Mouse (Mus musculus) adrenal gland (tissue): Measurements from ENCODE around the gene Zswim4.
"Not testable (repeated sequence)": the region's sequence is repeated elsewhere in the genome, so short reads cannot be mapped to it uniquely, and the experiment has no call there.

Source experiments
- intact Hi-C: fragments of 180-260 bp; cut with DNase I; formaldehyde crosslinking; loops from one replicate; pipeline ENCODE4 v1.15.1; 2025
- long read RNA-seq, 2 experiments: library from polyadenylated mRNA; unstranded; transcript quantifications; one replicate each; pipeline ENCODE4 v2.0.0; 2020; ENCODE audit warnings: borderline replicate concordance in 1 of 2; ENCODE audit not compliant: insufficient replicate concordance in 1 of 2

Zswim4 gene
- long read RNA-seq, experiment 1, full-length matches to known transcripts: 1 of 7 reads
- long read RNA-seq, experiment 1, partial matches to known transcripts: 0 of 7 reads
- long read RNA-seq, experiment 1, other reads (novel, unspliced or antisense): 6 of 7 reads
- long read RNA-seq, experiment 2, full-length matches to known transcripts: 1 of 6 reads
- long read RNA-seq, experiment 2, partial matches to known transcripts: 2 of 6 reads
- long read RNA-seq, experiment 2, other reads (novel, unspliced or antisense): 3 of 6 reads

DNA sequence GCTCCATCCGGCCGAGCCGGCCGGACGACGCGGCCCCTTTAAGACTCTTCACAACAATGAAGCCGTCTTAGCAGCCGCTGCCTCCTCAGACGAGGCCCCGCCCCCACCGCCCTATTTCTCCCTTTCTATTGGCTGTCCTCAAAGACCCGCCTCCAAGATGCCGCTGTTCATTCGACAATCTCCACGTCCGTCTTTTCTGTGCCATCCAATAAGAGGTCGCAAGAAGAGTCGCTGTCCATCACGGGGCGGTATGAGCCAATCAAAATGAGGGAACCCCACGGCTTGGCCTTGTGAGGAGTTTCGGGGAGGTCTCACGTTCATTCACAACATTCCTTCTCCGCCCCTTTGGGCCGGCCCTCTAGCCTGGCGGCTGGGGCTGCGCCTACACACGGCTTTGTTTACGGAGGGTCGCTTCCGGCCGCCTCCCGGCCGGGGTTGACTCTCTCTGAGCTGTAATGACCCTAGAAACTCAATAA lies at the start of gene Zswim4:
Zswim4 (minus strand) TSS at position 58 of the 476 bp plus-strand sequence.
- intact Hi-C loops: loop anchor here (1.0 kb wide), 1 partner anchor 12 kb away; the partner anchor contains the start of gene D8Ertd738e

GRCm38 (mm10) chr8:84285665-84286064 lies 48.8 kb upstream of the Zswim4 start:
- intact Hi-C loops: not testable (repeated sequence)

DNA sequence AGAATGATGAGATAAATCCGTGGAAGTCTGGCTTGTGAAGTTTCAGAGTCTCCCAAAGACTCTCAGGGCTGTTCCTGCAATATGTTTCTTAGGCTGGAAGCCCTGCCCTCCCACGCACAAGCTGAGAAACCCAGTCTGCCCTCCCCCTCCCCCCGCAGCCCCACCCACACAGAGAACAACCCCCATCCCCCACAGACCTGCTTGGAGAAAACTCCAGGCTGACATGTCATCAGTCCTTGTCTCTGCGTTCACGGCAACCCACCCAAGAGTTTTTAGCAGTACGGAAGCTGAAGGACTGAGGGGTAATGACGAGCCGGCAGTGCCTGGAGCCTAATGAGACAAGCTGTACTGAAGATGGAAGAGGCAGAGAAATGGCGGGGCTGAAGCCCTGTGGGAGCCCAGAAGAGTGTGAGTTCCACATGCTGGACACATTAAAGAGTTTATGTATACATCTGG lies 47.8 kb upstream of the Zswim4 start:
- intact Hi-C loops: loop anchor here (5.0 kb wide), 1 partner anchor 97 kb away; the partner anchor contains the start of gene Nanos3

- intact Hi-C loops: loop anchor here (5.0 kb wide), 1 partner anchor 93 kb away; the partner anchor contains the start of gene Nanos3
Observed at GRCm38 (mm10) chr8:84280777-84281176, 43.9 kb upstream of the Zswim4 start.

DNA sequence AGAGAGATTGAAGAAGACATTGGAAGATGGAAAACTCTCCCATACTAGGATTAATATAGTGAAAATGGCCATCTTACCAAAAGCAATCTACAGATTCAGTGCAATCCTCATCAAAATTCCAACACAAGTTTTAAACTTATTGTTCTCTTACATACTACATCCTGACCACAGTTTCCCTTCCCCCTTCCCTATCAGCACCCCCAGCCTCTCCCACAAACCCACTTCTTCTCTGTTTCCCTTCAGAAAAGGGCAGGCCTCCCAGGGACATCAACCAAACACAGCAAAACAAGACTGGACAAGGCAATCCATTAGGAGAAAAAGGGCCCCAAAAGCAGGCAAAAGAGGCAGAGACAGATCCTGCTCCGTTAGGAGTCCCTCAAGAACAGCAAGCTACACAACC lies 39.6 kb upstream of the Zswim4 start:
- intact Hi-C loops: no loop called here

- intact Hi-C loops: no loop called here
Observed at GRCm38 (mm10) chr8:84273968-84274367, 37.1 kb upstream of the Zswim4 start.

DNA sequence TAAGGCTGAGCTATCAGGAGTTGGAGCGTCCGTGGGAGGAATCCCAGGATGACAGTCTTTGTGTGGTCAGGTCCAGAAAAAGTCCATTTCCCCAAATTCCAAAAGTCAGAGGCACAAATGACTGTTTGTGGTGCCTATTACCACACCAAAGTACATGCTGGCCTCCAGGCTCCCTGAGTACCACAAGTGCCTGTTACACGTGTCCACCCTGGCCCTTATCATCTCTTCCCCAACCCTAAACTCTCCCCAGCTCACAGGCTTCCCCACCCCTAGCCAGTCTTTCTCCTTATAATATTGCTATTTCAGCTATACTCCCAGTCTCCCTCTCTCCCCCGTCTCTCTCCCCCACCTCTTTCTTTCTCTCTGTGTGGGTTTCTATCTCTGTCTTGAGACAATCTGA lies 35.4 kb upstream of the Zswim4 start:
- intact Hi-C loops: no loop called here

GRCm38 (mm10) chr8:84269950-84270773 lies 33.3 kb upstream of the Zswim4 start, which contains the start of gene Ccdc130:
Ccdc130 (minus strand) TSS chr8:84270380.
- intact Hi-C loops: no loop called here

DNA sequence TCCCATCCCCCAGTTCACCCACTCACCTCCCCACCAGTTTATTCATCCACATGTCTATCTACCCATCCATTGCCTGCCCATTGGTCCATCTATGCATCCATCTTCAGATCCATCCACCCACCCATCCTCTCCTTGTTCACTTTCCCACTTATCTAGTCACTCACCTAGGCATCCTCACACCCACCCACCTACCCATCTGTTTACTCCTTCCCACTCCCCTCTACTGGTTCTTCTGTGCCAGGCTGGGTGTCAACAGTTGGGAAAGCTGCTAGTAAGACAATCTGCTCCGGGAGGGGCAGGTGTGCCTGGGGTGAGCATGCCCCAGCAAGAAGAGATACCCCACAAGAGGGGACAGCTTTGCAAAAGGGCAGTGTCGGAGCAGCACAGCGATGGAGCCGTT lies 24.2 kb upstream of the Zswim4 start:
- intact Hi-C loops: no loop called here

DNA sequence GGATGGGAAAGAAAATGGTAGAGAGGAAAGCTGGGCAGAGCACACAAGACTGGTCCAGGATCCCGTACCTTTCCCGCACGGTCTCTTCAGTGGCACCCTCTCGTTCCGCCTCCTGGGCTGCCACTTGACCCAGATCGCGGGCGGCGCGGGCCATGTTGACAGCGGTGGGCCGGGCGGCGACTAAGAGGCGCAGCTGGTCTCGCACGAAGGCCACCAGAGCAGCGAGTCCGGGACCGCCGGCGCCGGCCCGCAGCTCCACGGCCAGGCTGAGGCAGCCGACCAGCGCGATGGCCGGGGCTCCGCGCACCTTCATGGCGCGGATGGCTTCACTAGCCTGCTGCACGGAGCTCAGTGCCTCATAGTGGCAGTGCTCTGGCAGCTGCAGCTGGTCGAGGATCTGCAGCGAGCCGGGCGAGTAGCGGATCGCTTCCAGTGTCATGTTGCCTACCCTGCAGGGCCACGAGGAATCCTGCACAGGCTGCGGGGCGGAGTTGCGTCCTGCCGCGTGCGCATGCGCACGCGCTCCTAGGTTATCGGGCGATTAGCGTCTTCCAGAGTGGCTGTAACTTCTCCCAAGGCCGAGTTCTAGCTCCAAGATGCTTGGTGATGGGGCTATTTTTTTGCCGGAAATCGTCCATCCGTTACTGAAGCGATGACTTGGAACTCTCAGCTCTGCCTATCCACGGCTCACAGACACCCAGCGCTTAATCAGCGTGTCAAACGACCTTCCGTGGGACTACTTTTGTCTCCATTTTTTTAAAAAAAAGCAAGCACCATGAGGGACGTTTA lies 20.2 kb upstream of the Zswim4 start, which contains the start of gene Mri1:
Mri1 (minus strand) TSS at position 505 of the 789 bp plus-strand sequence.
- intact Hi-C loops: loop anchor here (10.0 kb wide), 1 partner anchor 62 kb away; no protein-coding TSS in a partner anchor

GRCm38 (mm10) chr8:84256458-84256821 lies 19.6 kb upstream of the Zswim4 start:
- intact Hi-C loops: loop anchor here (10.0 kb wide), 1 partner anchor 62 kb away; no protein-coding TSS in a partner anchor

DNA sequence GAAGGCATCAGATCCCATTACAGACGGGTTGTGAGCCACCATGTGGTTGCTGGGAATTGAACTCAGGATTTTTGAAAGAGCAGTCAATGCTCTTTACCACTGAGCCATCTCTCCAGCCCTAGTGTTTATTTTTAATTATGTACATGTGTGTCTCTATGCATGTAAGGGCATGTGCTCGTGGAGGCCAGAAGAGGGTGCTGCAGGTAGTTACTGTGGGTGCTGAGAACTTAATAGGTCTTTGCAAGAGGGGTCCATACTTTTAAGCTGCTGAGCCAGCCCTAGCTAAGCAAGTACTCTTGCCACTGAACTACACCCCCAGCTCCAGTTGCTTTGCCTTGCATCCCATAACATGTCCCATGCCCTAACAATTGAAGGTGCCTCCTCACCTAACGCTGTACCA lies 19.0 kb upstream of the Zswim4 start:
- intact Hi-C loops: loop anchor here (10.0 kb wide), 1 partner anchor 61 kb away; no protein-coding TSS in a partner anchor

DNA sequence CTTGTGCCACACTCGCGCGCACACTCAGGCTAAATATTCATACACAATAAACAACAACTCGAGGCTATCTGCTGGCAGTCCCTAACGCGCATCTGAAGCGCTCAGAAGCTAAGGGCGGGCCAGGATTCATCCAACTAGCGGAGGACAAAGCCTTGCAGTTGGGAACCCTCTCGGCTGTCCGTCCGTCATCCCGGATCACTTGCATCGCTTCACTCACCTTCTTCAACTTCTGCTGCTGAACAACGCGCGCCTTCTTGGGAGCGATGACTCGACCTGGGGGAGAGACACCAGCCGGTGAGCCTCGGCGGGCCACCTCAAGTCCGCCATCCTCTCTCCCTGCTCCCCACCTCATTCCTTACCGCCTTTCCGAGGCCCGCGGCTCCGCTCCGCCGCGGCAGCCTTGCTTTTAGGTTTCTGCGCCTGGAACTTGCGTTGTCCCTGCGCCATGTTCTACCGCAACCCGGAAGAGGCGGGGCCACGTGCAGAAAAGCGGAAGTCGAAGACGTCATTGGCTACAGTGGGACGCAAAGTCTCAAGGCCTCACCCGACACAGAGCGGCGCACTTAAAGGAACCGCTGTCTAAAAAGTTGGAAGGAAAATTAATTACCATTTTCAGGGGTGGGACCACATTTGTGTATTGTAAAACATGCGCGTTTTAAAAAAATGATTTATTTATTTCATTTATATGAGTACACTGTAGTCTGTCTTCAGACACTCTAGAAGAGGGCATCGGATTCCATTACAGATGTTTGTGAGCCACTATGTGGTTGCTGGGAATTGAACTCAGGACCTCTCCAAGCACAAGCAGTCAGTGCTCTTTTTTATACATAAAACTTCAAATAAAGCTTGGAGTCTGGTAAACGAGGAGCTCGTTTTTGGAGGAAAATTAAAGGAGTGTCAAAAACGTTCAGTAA lies 12.7 kb upstream of the Zswim4 start, which contains the start of gene D8Ertd738e:
D8Ertd738e (minus strand) TSS at position 463 of the 914 bp plus-strand sequence.
- intact Hi-C loops: loop anchor here (1.0 to 10.0 kb wide), 2 partner anchors 12 to 55 kb away; partner anchors contain the start of gene Zswim4

DNA sequence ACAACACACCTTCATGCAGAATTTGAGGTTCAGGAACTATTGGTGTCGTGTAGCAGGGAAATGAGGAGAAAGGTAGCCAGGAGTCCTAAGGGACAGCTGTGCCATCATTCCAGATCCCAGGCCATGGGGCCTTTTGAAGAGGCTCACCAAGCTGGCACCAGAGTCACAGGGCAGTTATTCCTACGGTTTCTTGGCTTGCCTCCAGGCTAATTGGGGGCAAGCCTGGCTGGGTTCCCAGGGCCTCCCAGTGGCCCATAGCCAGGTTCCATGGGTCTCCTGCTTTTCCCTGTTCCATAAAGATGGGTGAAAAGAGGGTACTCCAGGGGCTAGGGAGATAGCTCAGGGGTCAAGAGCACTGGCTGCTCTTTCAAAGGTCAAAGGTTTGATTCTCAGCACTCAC lies 5.0 kb upstream of the Zswim4 start:
- intact Hi-C loops: no loop called here

GRCm38 (mm10) chr8:84241167-84241566 lies 4.3 kb upstream of the Zswim4 start:
- intact Hi-C loops: no loop called here

DNA sequence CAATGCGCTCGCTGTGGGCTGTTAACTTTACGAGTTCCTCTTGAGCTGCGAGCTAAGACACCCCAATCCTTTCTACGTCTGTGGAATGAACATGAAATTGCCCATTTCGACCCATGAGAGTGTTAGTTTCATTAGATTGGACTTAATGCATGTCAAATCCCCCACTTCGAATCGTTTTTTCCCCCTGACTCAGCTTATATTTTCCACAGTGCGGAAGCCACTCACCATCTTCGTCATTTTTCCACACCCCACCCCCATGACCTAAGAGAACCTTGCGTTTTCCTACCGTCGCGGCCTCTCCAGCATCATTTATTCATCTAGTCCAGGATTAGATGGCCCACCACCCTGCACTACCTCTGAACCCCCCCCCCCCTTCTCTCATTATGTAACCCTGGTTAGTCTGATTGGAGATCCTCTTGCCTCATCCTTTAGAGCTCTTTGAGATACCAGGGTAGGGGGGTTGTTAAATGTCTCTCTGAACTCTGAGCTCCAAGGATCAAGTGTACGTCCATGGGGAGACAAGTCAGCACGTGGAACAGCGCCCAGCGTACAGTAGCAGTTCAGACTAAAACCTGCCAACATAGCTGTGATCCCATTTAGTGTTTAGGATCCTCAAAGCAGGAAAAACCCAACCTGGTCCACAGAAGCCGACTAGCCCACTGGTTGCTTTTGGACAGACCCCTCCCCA lies 831 bp upstream of the Zswim4 start:
- intact Hi-C loops: loop anchor here (1.0 kb wide), 1 partner anchor 12 kb away; the partner anchor contains the start of gene D8Ertd738e

GRCm38 (mm10) chr8:84236410-84236997 lies 351 bp downstream of the Zswim4 start:
- intact Hi-C loops: no loop called here

DNA sequence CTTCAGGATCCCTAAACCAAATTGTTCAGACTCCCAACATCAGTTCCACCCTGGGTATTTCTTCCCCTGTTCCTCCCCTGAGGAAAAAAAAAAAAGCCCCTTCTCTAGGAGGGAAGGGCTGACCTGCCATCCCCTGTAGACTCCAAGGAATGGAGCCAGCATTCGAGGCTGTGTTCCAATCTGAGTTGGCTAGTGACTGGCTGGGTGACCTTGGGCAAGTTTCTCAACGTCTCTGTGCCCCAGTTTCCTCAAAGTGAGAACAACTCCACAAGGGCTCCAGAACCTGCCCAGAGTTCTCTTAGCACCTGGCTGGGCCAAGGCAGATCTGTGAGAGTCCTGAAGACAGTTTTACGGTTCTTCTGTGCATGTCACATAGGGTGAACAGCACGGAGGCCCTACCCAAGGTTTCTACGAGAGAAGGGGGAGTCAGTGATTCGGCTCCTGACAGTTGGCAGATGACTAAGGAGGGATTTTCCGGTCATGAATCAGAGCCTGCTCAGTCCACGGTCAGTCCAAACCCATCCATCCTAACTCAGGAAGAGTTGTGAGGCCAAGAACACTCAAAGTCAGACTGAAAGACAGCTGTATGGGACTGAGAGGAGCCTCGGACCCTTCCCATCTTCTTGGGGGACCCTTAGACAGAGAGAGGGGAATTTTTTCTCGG lies 977 bp downstream of the Zswim4 start:
- intact Hi-C loops: no loop called here
